Mouse (Mus musculus) adrenal gland, postnatal 4 days (tissue): Measurements from ENCODE around the gene 1700057G04Rik. TPM values are rescaled to one million over a fixed set of nuclear protein-coding genes. Genes with fewer than 3 reads are reported as not detected.

ENCODE experiments used
- DNase-seq, 2 experiments: peaks; one replicate each; pipeline ENCODE4 v3.0.0; 2021 to 2022; ENCODE audit warnings: low spot score in 2 of 2, mixed read lengths in 2 of 2
- long read RNA-seq, 2 experiments: library from polyadenylated mRNA; stranded (forward); transcript quantifications; one replicate each; pipeline ENCODE4 v2.0.0; 2021
- total RNA-seq, 2 experiments: library from RNA; stranded (reverse); gene quantifications; 2 replicates each; pipeline ENCODE4 v1.2.3; 2021

Gene 1700057G04Rik
- total RNA-seq, result not detected
- long read RNA-seq, experiment 1, result 0 reads
- long read RNA-seq, experiment 2, partial matches to known transcripts, result 0 of 1 reads
- long read RNA-seq, experiment 2, other reads (novel, unspliced or antisense), result 1 of 1 reads

- no peak for DNase-seq
These were observed at the start of gene 1700057G04Rik for GRCm38 (mm10) chr9:92309077-92309476. TSS of gene 1700057G04Rik (plus strand) at chr9:92309377.

GRCm38 (mm10) chr9:92260481-92261159 lies 48.6 kb upstream of the 1700057G04Rik start:
- no peak for DNase-seq

- no peak for DNase-seq
These were observed 43.5 kb upstream of the 1700057G04Rik start for GRCm38 (mm10) chr9:92265719-92266118.

GRCm38 (mm10) chr9:92266558-92267171 lies 42.5 kb upstream of the 1700057G04Rik start:
- DNase-seq, result no peak

GRCm38 (mm10) chr9:92267732-92268131 lies 41.4 kb upstream of the 1700057G04Rik start:
- DNase-seq, result no peak

- no peak for DNase-seq
These were observed 39.3 kb upstream of the 1700057G04Rik start for GRCm38 (mm10) chr9:92269829-92270404.

- DNase-seq, result peak; percentile 29 to 64
These were observed 38.2 kb upstream of the 1700057G04Rik start for GRCm38 (mm10) chr9:92270927-92271326.

- DNase-seq, result no peak
These were observed 36.5 kb upstream of the 1700057G04Rik start for GRCm38 (mm10) chr9:92272650-92273049.

- DNase-seq, result no peak
These were observed 35.9 kb upstream of the 1700057G04Rik start for GRCm38 (mm10) chr9:92273271-92273670.

- DNase-seq, result no peak
These were observed 35.0 kb upstream of the 1700057G04Rik start for GRCm38 (mm10) chr9:92273956-92274762.

GRCm38 (mm10) chr9:92275486-92276207 lies 33.5 kb upstream of the 1700057G04Rik start, which contains the start of gene Plscr2:
TSS of gene Plscr2 (plus strand) at chr9:92275602.
- DNase-seq, result no peak

- DNase-seq, result no peak
These were observed 32.8 kb upstream of the 1700057G04Rik start for GRCm38 (mm10) chr9:92276360-92276759.

GRCm38 (mm10) chr9:92280048-92280447 lies 29.1 kb upstream of the 1700057G04Rik start:
- no peak for DNase-seq

- no peak for DNase-seq
These were observed 26.5 kb upstream of the 1700057G04Rik start for GRCm38 (mm10) chr9:92282563-92283171.

GRCm38 (mm10) chr9:92289675-92290074 lies 19.5 kb upstream of the 1700057G04Rik start:
- no peak for DNase-seq

- no peak for DNase-seq
These were observed 17.0 kb upstream of the 1700057G04Rik start for GRCm38 (mm10) chr9:92292169-92292568.

GRCm38 (mm10) chr9:92292922-92293321 lies 16.3 kb upstream of the 1700057G04Rik start:
- DNase-seq, result no peak

- DNase-seq, result no peak
These were observed 15.3 kb upstream of the 1700057G04Rik start for GRCm38 (mm10) chr9:92293560-92294548.

GRCm38 (mm10) chr9:92298288-92298687 lies 10.9 kb upstream of the 1700057G04Rik start:
- no peak for DNase-seq
